Mouse (Mus musculus) cerebellum, postnatal 25 days (tissue): ENCODE results near the gene Fam229a.

ENCODE experiments used
- DNase-seq, 2 experiments: peaks; one replicate each; pipeline ENCODE4 v3.0.0; 2021; ENCODE audit warnings: mixed read lengths in 2 of 2

Gene Fam229a

GRCm38 (mm10) chr4:129495672-129496562 is 4.9 kb downstream of the Fam229a start:
- no peak for DNase-seq

GRCm38 (mm10) chr4:129496631-129497030 is 5.6 kb downstream of the Fam229a start:
- no peak for DNase-seq

- no peak for DNase-seq
These were observed 8.0 kb downstream of the Fam229a start for GRCm38 (mm10) chr4:129498941-129499340.

- DNase-seq: no peak
These were observed 9.0 kb downstream of the Fam229a start for GRCm38 (mm10) chr4:129500017-129500416.

- DNase-seq: peak; percentile 49 to 61
These were observed 9.9 kb downstream of the Fam229a start for GRCm38 (mm10) chr4:129500607-129501566.

GRCm38 (mm10) chr4:129502327-129502888 is 11.4 kb downstream of the Fam229a start:
- no peak for DNase-seq

- DNase-seq: no peak
These were observed 12.0 kb downstream of the Fam229a start for GRCm38 (mm10) chr4:129502901-129503444.

GRCm38 (mm10) chr4:129505511-129505910 is 14.5 kb downstream of the Fam229a start:
- DNase-seq: no peak

GRCm38 (mm10) chr4:129507434-129508236 is 16.6 kb downstream of the Fam229a start:
- no peak for DNase-seq

- no peak for DNase-seq
These were observed 17.2 kb downstream of the Fam229a start for GRCm38 (mm10) chr4:129508237-129508515.

GRCm38 (mm10) chr4:129508834-129509600 is 18.0 kb downstream of the Fam229a start:
- peak; percentile 29 to 43 for DNase-seq

GRCm38 (mm10) chr4:129509650-129510049 is 18.7 kb downstream of the Fam229a start:
- no peak for DNase-seq

- DNase-seq: no peak
These were observed 19.9 kb downstream of the Fam229a start for GRCm38 (mm10) chr4:129510723-129511412.

GRCm38 (mm10) chr4:129511413-129512096 is 20.6 kb downstream of the Fam229a start:
- no peak for DNase-seq

- DNase-seq: peak; percentile 37 to 65
These were observed 22.2 kb downstream of the Fam229a start, which contains the start of gene Marcksl1 for GRCm38 (mm10) chr4:129513086-129513767. Gene Marcksl1, plus strand, starts transcription at chr4:129513581.

GRCm38 (mm10) chr4:129513891-129514290 is 22.9 kb downstream of the Fam229a start:
- DNase-seq: no peak

GRCm38 (mm10) chr4:129514300-129514898 is 23.4 kb downstream of the Fam229a start:
- peak; percentile 28 to 45 for DNase-seq

GRCm38 (mm10) chr4:129516925-129517324 is 25.9 kb downstream of the Fam229a start:
- DNase-seq: no peak

- DNase-seq: no peak
These were observed 27.5 kb downstream of the Fam229a start for GRCm38 (mm10) chr4:129518519-129518918.
